In genomic region chr11:51619409-51620060, GRCm38 (mm10) we compare ENCODE assay signal across 8 mouse cellular contexts. TPM values are rescaled to one million over a fixed set of nuclear protein-coding genes. Genes with fewer than 3 reads are reported as not detected.
DNase-seq lines count a peak whose midpoint lies in the region; ATAC-seq and TF ChIP-seq lines count a peak whose summit lies in the region.

Nhp2 (plus strand) TSS chr11:51619735.

- no peak for TF ChIP-seq EP300 in heart, adult 2 months (IDR thresholded peaks at IDR 0.05; ENCODE audit: insufficient read depth, low read depth, low read length)

- TF ChIP-seq CTCF in heart, adult 2 months (IDR thresholded peaks at IDR 0.05) = 0 out of 2 replicates have a peak, but pooled peaks have one; percentile 3

- H3K4me2 ChIP-seq in embryonic facial prominence, embryonic 14.5 days (ENCODE audit: low read depth, low read length) = peak within 1 kb of the TSS; percentile 77
- peak within 1 kb of the TSS; percentile 88 for H3K4me2 ChIP-seq in limb, embryonic 13.5 days (replicated peaks)
- H3K4me2 ChIP-seq in midbrain, embryonic 16.5 days (ENCODE audit: low read length) = peak within 1 kb of the TSS; percentile 82

- peak within 1 kb of the TSS; percentile 58 for H3K4me3 ChIP-seq in embryonic facial prominence, embryonic 14.5 days (ENCODE audit: low read depth, low read length)
- H3K4me3 ChIP-seq in heart, adult 2 months = peak within 1 kb of the TSS; percentile 67
- peak within 1 kb of the TSS; percentile 85 for H3K4me3 ChIP-seq in limb, embryonic 13.5 days
- H3K4me3 ChIP-seq in midbrain, embryonic 16.5 days (ENCODE audit: low read depth, low read length) = peak within 1 kb of the TSS; percentile 49

- ATAC-seq in embryonic facial prominence, embryonic 14.5 days (ENCODE audit: low read depth) = peak; percentile 93
- peak; percentile 92 for ATAC-seq in limb, embryonic 13.5 days (ENCODE audit: low FRiP score, low read depth)
- ATAC-seq in midbrain, embryonic 16.5 days = peak; percentile 96

- no peaks in the 10 kb centered on the region for H3K9me3 ChIP-seq in embryonic facial prominence, embryonic 14.5 days (ENCODE audit: control insufficient read depth, low read length)
- no peaks in the 10 kb centered on the region for H3K9me3 ChIP-seq in limb, embryonic 13.5 days
- H3K9me3 ChIP-seq in midbrain, embryonic 16.5 days (replicated peaks; ENCODE audit: control insufficient read depth, low read length, poor library complexity, severe bottlenecking) = no peaks in the 10 kb centered on the region

- H3K9ac ChIP-seq in embryonic facial prominence, embryonic 14.5 days (ENCODE audit: low read depth, low read length) = peak within 1 kb of the TSS; percentile 71
- H3K9ac ChIP-seq in heart, adult 2 months (ENCODE audit: low read depth, low read length) = peak within 1 kb of the TSS; percentile 81
- peak within 1 kb of the TSS; percentile 83 for H3K9ac ChIP-seq in limb, embryonic 13.5 days
- H3K9ac ChIP-seq in midbrain, embryonic 16.5 days (ENCODE audit: low read depth, low read length) = peak within 1 kb of the TSS; percentile 53

- H3K79me2 ChIP-seq in heart, adult 2 months (replicated peaks; ENCODE audit: control insufficient read depth, insufficient read depth, low read length) = no peaks in the 10 kb centered on the region

- no peaks in the 10 kb centered on the region for H3K27me3 ChIP-seq in embryonic facial prominence, embryonic 14.5 days (replicated peaks; ENCODE audit: control insufficient read depth, insufficient read depth, low read length)
- no peaks in the 10 kb centered on the region for H3K27me3 ChIP-seq in heart, adult 2 months (ENCODE audit: control insufficient read depth, insufficient read depth, low read length)
- no peaks in the 10 kb centered on the region for H3K27me3 ChIP-seq in limb, embryonic 13.5 days
- H3K27me3 ChIP-seq in midbrain, embryonic 16.5 days (ENCODE audit: control insufficient read depth, insufficient read depth, low read depth, low read length) = no peaks in the 10 kb centered on the region

- H3K4me1 ChIP-seq in embryonic facial prominence, embryonic 14.5 days (ENCODE audit: control insufficient read depth, insufficient read depth, low read length) = peaks cover 19% of the 10 kb centered on the region
- peaks cover 4% of the 10 kb centered on the region for H3K4me1 ChIP-seq in heart, adult 2 months (ENCODE audit: control insufficient read depth, insufficient read depth, low read length)
- peaks cover 31% of the 10 kb centered on the region for H3K4me1 ChIP-seq in limb, embryonic 13.5 days
- H3K4me1 ChIP-seq in midbrain, embryonic 16.5 days (ENCODE audit: control insufficient read depth, insufficient read depth, low read length) = peaks cover 18% of the 10 kb centered on the region

- H3K27ac ChIP-seq in embryonic facial prominence, embryonic 14.5 days (replicated peaks; ENCODE audit: low read depth, low read length) = 0 out of 2 replicates have a peak within 1 kb of the TSS, but pooled peaks have one; percentile 10
- peak within 1 kb of the TSS; percentile 69 for H3K27ac ChIP-seq in heart, adult 2 months
- H3K27ac ChIP-seq in limb, embryonic 13.5 days = no peak within 1 kb of the TSS
- H3K27ac ChIP-seq in midbrain, embryonic 16.5 days (ENCODE audit: low read length) = no peak within 1 kb of the TSS

- WGBS in embryonic facial prominence, embryonic 14.5 days = under 1% methylated on average over 50 of the region's 51 CpGs
- under 1% methylated on average over 51 of the region's 51 CpGs for WGBS in heart, adult 2 months
- under 1% methylated on average over 51 of the region's 51 CpGs for WGBS in limb, embryonic 13.5 days
- WGBS in midbrain, embryonic 16.5 days = under 1% methylated on average over 51 of the region's 51 CpGs

- peaks cover 31% of the 10 kb centered on the region for H3K36me3 ChIP-seq in embryonic facial prominence, embryonic 14.5 days (ENCODE audit: control insufficient read depth, insufficient read depth, low read length)
- H3K36me3 ChIP-seq in heart, adult 2 months (ENCODE audit: control insufficient read depth, insufficient read depth, low read length) = no peaks in the 10 kb centered on the region
- peaks cover 32% of the 10 kb centered on the region for H3K36me3 ChIP-seq in limb, embryonic 13.5 days
- peaks cover 17% of the 10 kb centered on the region for H3K36me3 ChIP-seq in midbrain, embryonic 16.5 days (ENCODE audit: control insufficient read depth, insufficient read depth, low read length)

- no peak; the same call in 1 of the 2 replicates for TF ChIP-seq POLR2A in heart, adult 2 months (IDR thresholded peaks at IDR 0.05; ENCODE audit: insufficient read depth, low read depth, low read length)

- peak; percentile 100 for DNase-seq in 3T3-L1 (ENCODE audit: low read depth, low spot score)
- peak; percentile 82 to 95 for DNase-seq in adrenal gland, postnatal 4 days (ENCODE audit: low spot score in 2 of 2)
- peak; percentile 99 for DNase-seq in embryonic facial prominence, embryonic 14.5 days (ENCODE audit: low spot score)
- DNase-seq in heart, adult 2 months = peak; percentile 92 to 94
- peak; percentile 99 to 100 for DNase-seq in kidney, adult 8-10 months
- peak; percentile 82 to 93 for DNase-seq in spleen, postnatal 10 days (ENCODE audit: low spot score in 2 of 2)

- intact Hi-C loops in heart, adult 2 months (cut with DNase I) = loop anchor here (2.0 to 5.0 kb wide), 3 partner anchors 15 to 138 kb away; partner anchors contain the start of gene Rmnd5b

RNA-seq across cellular contexts. Expression of gene Nhp2, which starts in this region (rescaled TPM):
- 10 to 100 TPM; 73.2 to 74.9 TPM for total RNA-seq in adrenal gland, postnatal 4 days (2021)
- polyA plus RNA-seq in embryonic facial prominence, embryonic 14.5 days (2014; fragmentation: Nextera tagmentation; extraction: Ambion mirVana) = 158 and 162 TPM in 2 replicates
- total RNA-seq in heart, adult 2 months (2021) = 10 to 100 TPM; 18.4 to 24.8 TPM
- polyA plus RNA-seq in heart, adult 2 months (2012; rRNA removed) = 18.5 and 19.0 TPM in 2 replicates
- polyA plus RNA-seq in limb, embryonic 13.5 days (2015; fragmentation: Nextera tagmentation; extraction: Ambion mirVana) = 129 and 141 TPM in 2 replicates
- 83.7 and 85.9 TPM in 2 replicates for polyA plus RNA-seq in midbrain, embryonic 16.5 days (2015; fragmentation: Nextera tagmentation; extraction: Ambion mirVana)

Comparison
In these comparisons a context has a peak if more than half of its experiments do, and no peak if none do; other contexts are left out.
1. H3K27ac ChIP-seq: peak in embryonic facial prominence, embryonic 14.5 days (single experiment) and heart, adult 2 months (single experiment); none in limb, embryonic 13.5 days (single experiment) and midbrain, embryonic 16.5 days (single experiment).
2. Peak in every context shown above with its lines, with median percentiles within 50 percentile points of each other: DNase-seq, ATAC-seq, H3K4me2 ChIP-seq, H3K4me3 ChIP-seq and H3K9ac ChIP-seq.